Mouse (Mus musculus): ENCODE measurements around the gene Bank1.

DNA sequence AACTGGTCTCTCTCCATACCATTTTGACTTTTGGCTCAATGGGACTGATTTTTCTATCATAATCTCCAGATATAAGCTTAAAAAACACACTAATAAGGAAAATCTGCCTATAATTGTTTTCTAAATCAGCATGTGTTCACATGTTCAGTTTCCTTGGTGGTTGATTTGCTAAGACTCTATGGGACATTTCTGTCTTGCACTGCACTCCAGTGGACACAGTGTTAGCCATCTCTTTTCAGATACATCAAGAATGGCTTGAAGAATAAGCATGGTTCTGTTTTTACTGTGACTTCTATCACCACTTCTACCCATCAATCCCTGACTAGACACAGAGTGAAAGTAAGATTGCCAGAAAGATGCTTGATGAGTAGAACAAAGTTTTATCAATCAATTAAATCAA, 4.2 kb upstream of the Bank1 start:
- no peak for TF ChIP-seq CTCF (IDR thresholded peaks at IDR 0.05; ENCODE audit: borderline replicate concordance, control insufficient read depth, extremely low read depth, insufficient read depth, low read length, poor library complexity)
- TF ChIP-seq POLR2A (IDR thresholded peaks at IDR 0.05; ENCODE audit: control insufficient read depth, extremely low read depth, insufficient read depth, low read length, poor library complexity): no peak
